Mouse (Mus musculus): ENCODE results near the gene Rsph6a.

The Rsph6a gene

DNA sequence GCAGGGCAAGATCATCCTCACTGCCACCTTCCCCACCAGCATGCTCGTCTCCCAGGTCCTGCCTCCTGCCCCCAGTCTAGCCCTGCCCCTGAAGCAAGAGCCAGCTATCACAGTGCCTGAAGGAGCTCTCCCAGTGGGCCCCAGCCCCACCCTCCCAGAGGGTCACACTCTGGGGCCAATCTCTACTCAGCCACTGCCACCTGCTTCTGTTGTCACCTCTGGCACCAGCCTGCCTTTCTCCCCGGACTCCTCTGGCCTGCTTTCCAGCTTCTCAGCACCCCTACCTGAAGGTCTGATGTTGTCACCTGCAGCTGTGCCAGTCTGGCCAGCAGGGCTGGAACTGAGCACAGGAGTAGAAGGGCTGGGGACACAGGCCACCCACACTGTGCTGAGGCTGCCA is 42.7 kb downstream of the Rsph6a start:
- peak in 1 of 2 experiments; percentile 31 for DNase-seq (ENCODE audit: inconsistent age in 2 of 2, low spot score in 1 of 2)

- DNase-seq (ENCODE audit: inconsistent age in 2 of 2, low spot score in 1 of 2): peak in 1 of 2 experiments; percentile 35
Observed at GRCm38 (mm10) chr7:19097863-19098262, 43.4 kb downstream of the Rsph6a start.

- DNase-seq (ENCODE audit: inconsistent age in 2 of 2, low spot score in 1 of 2): no peak
Observed at GRCm38 (mm10) chr7:19098811-19099210, 44.3 kb downstream of the Rsph6a start.

- DNase-seq (ENCODE audit: inconsistent age in 2 of 2, low spot score in 1 of 2): no peak
Observed at GRCm38 (mm10) chr7:19100290-19100689, 45.8 kb downstream of the Rsph6a start.

GRCm38 (mm10) chr7:19103741-19104140 is 49.3 kb downstream of the Rsph6a start:
- DNase-seq (ENCODE audit: inconsistent age in 2 of 2, low spot score in 1 of 2): peak; percentile 48 to 78

- no peak for DNase-seq (ENCODE audit: inconsistent age in 2 of 2, low spot score in 1 of 2)
Observed at GRCm38 (mm10) chr7:19104486-19104885, 50.0 kb downstream of the Rsph6a start.

DNA sequence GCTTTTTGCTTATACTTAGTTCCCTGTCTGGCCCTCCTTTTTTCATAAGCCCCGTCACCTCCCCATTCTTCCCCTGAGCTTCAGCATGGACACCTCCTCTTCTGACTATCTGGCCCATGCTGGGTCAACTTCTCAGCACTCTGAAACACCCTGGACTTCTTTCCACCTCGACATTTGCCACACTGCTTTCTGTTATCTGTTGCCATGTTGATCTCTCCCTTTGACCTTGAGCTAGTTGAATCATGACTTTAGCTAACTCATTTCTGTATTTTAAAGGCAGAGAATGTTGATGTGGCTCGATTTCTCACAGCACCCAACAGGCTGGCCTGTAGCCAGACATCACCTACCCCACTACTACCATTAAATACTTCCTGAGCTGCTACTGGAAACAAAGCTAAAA is 52.9 kb downstream of the Rsph6a start:
- peak; percentile 59 to 83 for DNase-seq (ENCODE audit: inconsistent age in 2 of 2, low spot score in 1 of 2)

- peak in 1 of 2 experiments; percentile 60 for DNase-seq (ENCODE audit: inconsistent age in 2 of 2, low spot score in 1 of 2)
Observed at GRCm38 (mm10) chr7:19109565-19109964, 55.1 kb downstream of the Rsph6a start.

GRCm38 (mm10) chr7:19118028-19118771 is 63.7 kb downstream of the Rsph6a start, which contains the start of gene Gm4969:
Gm4969 (minus strand) TSS chr7:19118368.
- DNase-seq (ENCODE audit: inconsistent age in 2 of 2, low spot score in 1 of 2): peak; percentile 76 to 79

DNA sequence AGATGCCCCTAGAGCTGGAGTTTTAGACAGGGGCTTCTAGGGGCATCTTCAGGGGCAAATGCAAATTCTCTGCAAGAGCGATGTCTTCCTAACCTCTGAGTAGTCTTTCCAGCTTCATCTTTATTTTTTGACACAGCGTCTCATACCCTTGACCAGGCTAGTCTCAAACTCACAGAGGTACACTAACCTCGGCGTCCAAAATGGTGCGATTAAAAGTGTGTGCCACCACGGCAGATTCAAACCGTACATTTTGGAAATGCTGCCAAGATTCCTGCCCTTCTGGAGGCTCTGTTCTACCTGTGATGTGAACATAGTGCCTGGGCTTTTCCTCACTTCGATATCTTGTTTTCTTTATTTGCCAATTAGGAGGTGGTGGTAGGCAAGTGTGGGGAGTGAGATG is 64.6 kb downstream of the Rsph6a start:
- no peak for DNase-seq (ENCODE audit: inconsistent age in 2 of 2, low spot score in 1 of 2)

DNA sequence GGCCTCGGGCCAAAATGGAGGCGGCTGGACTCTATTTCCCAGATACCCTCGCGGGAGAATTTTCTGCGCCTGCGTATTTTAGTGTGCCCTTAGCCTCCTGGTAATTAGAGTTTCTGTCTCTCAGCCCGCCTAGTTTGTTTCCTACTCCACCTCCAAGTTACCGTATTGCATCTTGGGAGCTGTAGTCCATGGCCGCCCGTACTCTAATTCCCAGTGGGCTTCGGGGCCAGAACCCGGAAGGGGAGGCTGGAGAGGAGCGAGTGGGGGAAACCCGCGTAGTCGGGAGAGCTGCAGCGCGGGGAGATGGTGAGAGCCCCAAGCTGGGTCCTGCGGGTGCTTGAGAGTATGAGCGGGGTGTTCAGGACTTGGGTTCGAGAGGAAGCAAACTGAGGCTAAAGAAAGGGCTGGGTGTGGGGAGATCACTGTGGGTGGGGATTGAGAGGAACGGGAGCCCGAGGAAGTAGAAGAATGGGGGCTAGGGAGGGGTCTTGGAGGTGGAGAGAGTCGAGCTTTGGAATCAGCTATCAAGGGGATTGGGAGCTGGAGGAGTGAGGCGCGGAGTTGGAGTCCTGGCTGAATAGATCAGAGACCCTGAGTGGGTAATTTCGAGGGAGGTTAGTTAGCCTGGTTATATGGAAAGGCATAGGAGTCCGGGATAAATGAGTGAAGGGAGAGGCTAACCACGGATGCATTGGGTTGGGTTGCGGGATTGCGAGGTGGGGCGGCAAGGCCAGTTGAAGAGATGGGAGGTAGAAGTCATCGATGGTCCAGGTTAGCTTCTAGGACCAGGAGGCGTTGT is 65.3 kb downstream of the Rsph6a start, which contains the start of gene Fbxo46:
Gene Fbxo46, plus strand, starts transcription at position 229 of the 799 bp plus-strand sequence.
- DNase-seq (ENCODE audit: inconsistent age in 2 of 2, low spot score in 1 of 2): peak; percentile 94 to 97

DNA sequence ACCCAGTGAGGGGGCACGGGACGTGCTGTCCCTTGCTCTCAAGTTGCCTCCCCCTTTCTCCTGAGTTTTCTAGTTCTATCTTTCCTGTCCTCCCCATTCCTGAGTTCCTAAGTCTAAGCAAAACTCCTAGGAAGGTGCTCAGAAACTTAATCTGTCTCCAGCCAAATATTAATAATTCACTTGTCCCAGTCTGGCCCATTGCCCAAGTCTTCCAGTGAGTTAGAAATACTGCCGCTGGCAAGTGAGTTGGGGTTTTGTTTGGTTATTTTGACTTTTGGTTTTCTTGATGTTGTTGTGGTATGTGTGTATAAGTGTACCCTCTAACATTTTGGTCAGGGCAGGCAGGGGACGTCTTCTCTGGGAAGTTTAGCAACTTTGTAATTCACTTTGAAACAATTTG is 67.2 kb downstream of the Rsph6a start:
- DNase-seq (ENCODE audit: inconsistent age in 2 of 2, low spot score in 1 of 2): peak in 1 of 2 experiments; percentile 70
